8 mouse cellular contexts compared by ENCODE assay signal in the genomic region with DNA sequence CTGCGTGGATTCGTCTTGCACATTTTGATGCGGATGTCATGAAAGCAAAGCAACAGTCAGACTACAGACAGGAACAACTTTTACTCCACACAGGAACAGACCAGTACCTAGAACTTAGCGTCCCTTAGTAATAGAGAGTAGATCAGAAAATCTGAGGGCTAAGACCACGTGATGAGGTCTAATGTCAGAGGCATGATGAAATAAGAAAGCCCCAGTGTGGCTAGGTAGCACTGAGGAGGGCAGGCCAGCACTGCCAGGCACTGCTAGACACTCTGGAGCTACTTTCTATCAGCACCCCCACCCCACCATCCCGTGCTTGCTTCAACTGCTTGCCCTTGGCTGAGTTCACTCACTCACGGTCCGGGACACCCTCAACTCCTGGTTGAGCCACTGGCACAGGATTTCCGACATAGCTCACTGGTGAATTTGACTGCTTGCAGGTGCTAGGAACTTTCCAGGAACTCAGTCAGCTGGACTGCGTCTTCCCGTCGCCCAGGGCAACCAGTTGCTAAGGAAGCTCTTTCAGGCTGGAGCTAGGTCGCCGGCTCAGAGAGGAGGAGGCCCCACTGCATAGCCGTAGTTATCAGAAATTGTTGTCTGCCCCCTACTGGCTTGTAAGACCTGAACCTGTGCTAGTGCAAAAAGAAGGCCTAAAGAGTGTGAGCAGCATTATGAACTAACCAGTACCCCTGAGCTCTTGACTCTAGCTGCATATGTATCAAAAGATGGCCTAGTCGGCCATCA. TPM values are rescaled to one million over a fixed set of nuclear protein-coding genes. Genes with fewer than 3 reads are reported as not detected.
DNase-seq lines count a peak whose midpoint lies in the region; TF ChIP-seq lines count a peak whose summit lies in the region.

A gene (minus strand): TSS at position 510 of the 744 bp plus-strand sequence.

- no peaks in the 10 kb centered on the region for H3K36me3 ChIP-seq in heart, adult 2 months (ENCODE audit: control insufficient read depth, insufficient read depth, low read length)
- H3K36me3 ChIP-seq in midbrain, embryonic 10.5 days, result no peaks in the 10 kb centered on the region

- H3K27me3 ChIP-seq in heart, adult 2 months (ENCODE audit: control insufficient read depth, insufficient read depth, low read length), result no peaks in the 10 kb centered on the region
- no peaks in the 10 kb centered on the region for H3K27me3 ChIP-seq in midbrain, embryonic 10.5 days (ENCODE audit: low read depth, poor library complexity, severe bottlenecking)

- H3K79me2 ChIP-seq in heart, adult 2 months (replicated peaks; ENCODE audit: control insufficient read depth, insufficient read depth, low read length), result no peaks in the 10 kb centered on the region

- intact Hi-C loops in heart, adult 2 months (cut with DNase I), result no loop called here
- intact Hi-C loops in left cerebral cortex, postnatal 4 days (cut with DNase I), result no loop called here

- peak; percentile 44 for TF ChIP-seq CTCF in heart, adult 2 months (IDR thresholded peaks at IDR 0.05)

- peak; percentile 71 for DNase-seq in adrenal gland, postnatal 25 days
- peak; percentile 58 for DNase-seq in embryo, embryonic 9.5 days (ENCODE audit: extremely low spot score)
- DNase-seq in heart, adult 2 months, result peak; percentile 49 to 73
- peak; percentile 64 for DNase-seq in kidney, adult 18-20 months
- DNase-seq in left cerebral cortex, postnatal 4 days, result peak; percentile 59
- peak; percentile 73 for DNase-seq in midbrain, embryonic 10.5 days (ENCODE audit: low spot score)
- DNase-seq in skeletal muscle tissue, adult 2 months (ENCODE audit: low read depth, low spot score), result peak; percentile 36
- DNase-seq in adipocyte (ENCODE audit: low spot score), result no peak

- whole genome bisulfite sequencing in heart, adult 2 months, result 20% methylated on average over 16 of the region's 16 CpGs
- WGBS in midbrain, embryonic 10.5 days, result 32% methylated on average over 16 of the region's 16 CpGs

- no peak within 1 kb of the TSS for H3K27ac ChIP-seq in heart, adult 2 months
- no peak within 1 kb of the TSS for H3K27ac ChIP-seq in midbrain, embryonic 10.5 days (replicated peaks)

- no peaks in the 10 kb centered on the region for H3K9me3 ChIP-seq in midbrain, embryonic 10.5 days (replicated peaks)

- peak within 1 kb of the TSS; percentile 30; the same call in 1 of the 2 replicates for H3K4me3 ChIP-seq in heart, adult 2 months
- H3K4me3 ChIP-seq in midbrain, embryonic 10.5 days, result peak within 1 kb of the TSS; percentile 42

- no peaks in the 10 kb centered on the region for H3K4me1 ChIP-seq in heart, adult 2 months (ENCODE audit: control insufficient read depth, insufficient read depth, low read length)
- H3K4me1 ChIP-seq in midbrain, embryonic 10.5 days, result peaks cover 3% of the 10 kb centered on the region; the same call in 1 of the 2 replicates

- TF ChIP-seq EP300 in heart, adult 2 months (IDR thresholded peaks at IDR 0.05; ENCODE audit: insufficient read depth, low read depth, low read length), result no peak

- TF ChIP-seq POLR2A in heart, adult 2 months (IDR thresholded peaks at IDR 0.05; ENCODE audit: insufficient read depth, low read depth, low read length), result no peak

- H3K9ac ChIP-seq in heart, adult 2 months (ENCODE audit: low read depth, low read length), result no peak within 1 kb of the TSS

RNA-seq across cellular contexts. Expression of the gene that starts here (rescaled TPM):
- 0.27 and 0.38 TPM in 2 replicates for total RNA-seq in adrenal gland, postnatal 25 days (2021)
- total RNA-seq in heart, adult 2 months (2021), result under 1 TPM; 0.09 to 0.10 TPM
- 0.03 and 0.04 TPM in 2 replicates for polyA plus RNA-seq in heart, adult 2 months (2012; rRNA removed)
- total RNA-seq in left cerebral cortex, postnatal 4 days (2021), result under 1 TPM; 0.62 to 0.88 TPM
- 0.32 and 0.57 TPM in 2 replicates for polyA plus RNA-seq in midbrain, embryonic 10.5 days (2016; fragmentation: Nextera tagmentation; extraction: Ambion mirVana)

Comparison
In these comparisons a context has a peak if more than half of its experiments do, and no peak if none do; other contexts are left out.
1. Peak in DNase-seq in adrenal gland, postnatal 25 days; RNA of the gene not detected or under 1 TPM.
2. Peak in DNase-seq and H3K4me3 ChIP-seq in heart, adult 2 months; RNA of the gene not detected or under 1 TPM.
3. Peak in DNase-seq in left cerebral cortex, postnatal 4 days; RNA of the gene not detected or under 1 TPM.
4. Peak in DNase-seq and H3K4me3 ChIP-seq in midbrain, embryonic 10.5 days; RNA of the gene not detected or under 1 TPM.